Mouse (Mus musculus) liver, adult 2 months (tissue): ENCODE results near the gene Frmd4a.

Experiments used
- CTCF ChIP-seq: fragments of 200-500 bp; IDR thresholded peaks from 2 replicates; pipeline ENCODE4 v1.5.1; 2011; ENCODE audit warnings: low read depth, low read length, control low read depth
- POLR2A ChIP-seq: fragments of 200-500 bp; IDR thresholded peaks from 2 replicates; pipeline ENCODE4 v1.6.1; 2011; ENCODE audit warnings: low read length, control low read depth; ENCODE audit not compliant: insufficient read depth; ENCODE audit errors: extremely low read depth

DNA sequence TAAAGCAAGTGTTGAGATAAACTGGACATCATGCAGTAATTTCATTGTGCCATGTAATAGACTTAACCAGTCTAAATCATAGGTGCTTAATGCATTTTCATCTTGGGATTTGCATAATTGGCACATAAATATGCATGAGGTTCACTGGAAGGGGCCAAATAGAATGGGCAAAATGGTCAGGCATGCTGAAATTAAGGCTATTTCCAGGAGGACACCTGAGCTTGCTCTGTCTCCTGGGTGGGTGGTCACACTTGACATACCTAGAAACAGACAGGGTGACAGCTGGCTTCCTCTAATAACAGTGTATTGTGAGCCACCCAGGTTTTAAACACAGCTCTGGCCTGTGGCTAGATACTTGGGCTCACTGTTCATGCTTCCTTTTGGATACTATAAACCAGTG, 137.9 kb downstream of the Frmd4a start:
- no peak for TF ChIP-seq POLR2A
- no peak for TF ChIP-seq CTCF
